Mouse (Mus musculus): ENCODE measurements at regions not wholly inside any gene's neighbourhood (a gene's known extent, or its start where the extent isn't known, plus 50 kb on each side); places are given as distances from the start of the nearest gene placed in this dataset.
"Not testable (repeated sequence)": the region's sequence is repeated elsewhere in the genome, so short reads cannot be mapped to it uniquely, and the experiment has no call there.

GRCm38 (mm10) chr1:137214328-137214727 is 254.1 kb upstream of the Nr5a2 start:
- TF ChIP-seq CTCF, EP300 (IDR thresholded peaks at IDR 0.05; ENCODE audit: low read depth): not testable (repeated sequence)
